Mouse (Mus musculus) heart, embryonic 14.5 days (tissue): ENCODE data around the gene Polr3gl. TPM values are rescaled to one million over a fixed set of nuclear protein-coding genes. Genes with fewer than 3 reads are reported as not detected.

Source experiments
- ATAC-seq: fragments of 200-750 bp; cut with Nextera tagmentation; 2 replicates; pipeline ENCODE4 v1.8.0; 2017; ENCODE audit warnings: low read depth, moderate TSS enrichment; ENCODE audit not compliant: insufficient number of reproducible peaks, insufficient read depth, low FRiP score
- H3K27ac ChIP-seq, 2 experiments: fragments of 200-500 bp in 1 of 2; fragments of 300-500 bp in 1 of 2; sonication (generic) in 1 of 2; replicated peaks in 1 of 2; 2 replicates each; pipeline ENCODE4 v1.5.1; 2012 to 2014; ENCODE audit warnings: low read depth in 2 of 2, low read length in 2 of 2, control low read depth in 1 of 2, mild to moderate bottlenecking in 1 of 2, mixed read lengths in 1 of 2; ENCODE audit not compliant: control insufficient read depth in 1 of 2, insufficient read depth in 1 of 2
- H3K27me3 ChIP-seq: fragments of 300-500 bp; sonication (generic); 2 replicates; pipeline ENCODE4 v1.6.1; 2014; ENCODE audit warnings: mild to moderate bottlenecking, low read length, control low read depth; ENCODE audit not compliant: control insufficient read depth, insufficient read depth
- H3K36me3 ChIP-seq: fragments of 300-500 bp; sonication (generic); 2 replicates; pipeline ENCODE4 v1.6.1; 2014; ENCODE audit warnings: mild to moderate bottlenecking, control low read depth, low read length, mixed read lengths; ENCODE audit not compliant: control insufficient read depth, insufficient read depth
- H3K4me1 ChIP-seq, 2 experiments: fragments of 200-500 bp in 1 of 2; fragments of 300-500 bp in 1 of 2; sonication (generic) in 1 of 2; 2 replicates each; pipeline ENCODE4 v1.6.1; 2012 to 2014; ENCODE audit warnings: low read length in 2 of 2, control low read depth in 1 of 2, mixed read lengths in 1 of 2; ENCODE audit not compliant: control insufficient read depth in 2 of 2, insufficient read depth in 2 of 2
- H3K4me2 ChIP-seq: fragments of 300-500 bp; sonication (generic); 2 replicates; pipeline ENCODE4 v1.6.1; 2014; ENCODE audit warnings: mild to moderate bottlenecking, low read length
- H3K4me3 ChIP-seq, 2 experiments: fragments of 200-500 bp in 1 of 2; fragments of 300-500 bp in 1 of 2; sonication (generic) in 1 of 2; 2 replicates each; pipeline ENCODE4 v1.5.1; 2012 to 2014; ENCODE audit warnings: low read length in 2 of 2, mild to moderate bottlenecking in 2 of 2, control low read depth in 1 of 2, low read depth in 1 of 2, moderate library complexity in 1 of 2; ENCODE audit not compliant: control insufficient read depth in 1 of 2, insufficient read depth in 1 of 2
- H3K9ac ChIP-seq: fragments of 300-500 bp; sonication (generic); 2 replicates; pipeline ENCODE4 v1.6.1; 2014; ENCODE audit warnings: mild to moderate bottlenecking, low read length
- H3K9me3 ChIP-seq: fragments of 300-500 bp; sonication (generic); 2 replicates; pipeline ENCODE4 v1.6.1; 2016; ENCODE audit warnings: low read length, control low read depth; ENCODE audit not compliant: control insufficient read depth
- WGBS: fragments of 180-500 bp; shearing (Covaris S2); extraction: QIAGEN DNeasy Blood & Tissue Kit; methylation state at CpG from one replicate; pipeline ENCODE4 v1.1.7; 2014; 5-methylcytosine and 5-hydroxymethylcytosine counted together
- polyA plus RNA-seq: library from polyadenylated mRNA; unstranded; fragments of >200 nt; fragmentation: Nextera tagmentation; extraction: Ambion mirVana; gene quantifications from 2 replicates; pipeline ENCODE4 v1.2.1, GENCODE M21; 2014

The Polr3gl gene
- polyA plus RNA-seq, 1 experiment from 2014 or later: 28.7 TPM

- H3K9me3 ChIP-seq: no peaks in the 10 kb centered on the region
- H3K9ac ChIP-seq: no peak overlapping the region
- no peaks in the 10 kb centered on the region for H3K36me3 ChIP-seq
- H3K4me2 ChIP-seq: no peak overlapping the region
- ATAC-seq: no peak
- peaks cover 5 to 7% of the 10 kb centered on the region in 2 experiments for H3K4me1 ChIP-seq
- H3K27me3 ChIP-seq: peaks cover 15% of the 10 kb centered on the region; the same call in 1 of the 2 replicates
- no peak overlapping the region for H3K4me3 ChIP-seq
- 48% methylated on average over 7 of the region's 7 CpGs for WGBS
- H3K27ac ChIP-seq: no peak overlapping the region
These were observed 61.9 kb downstream of the Polr3gl start for GRCm38 (mm10) chr3:96532050-96532449.

- ATAC-seq: no peak
- H3K9me3 ChIP-seq: no peaks in the 10 kb centered on the region
- 65% methylated on average over 9 of the region's 9 CpGs for WGBS
These were observed 65.5 kb downstream of the Polr3gl start for GRCm38 (mm10) chr3:96528506-96528905.

More at GRCm38 (mm10) chr3:96528506-96528905, 65.5 kb downstream of the Polr3gl start:
- Histone ChIP-seq H3K36me3 (no peaks in the 10 kb centered on the region), H3K27ac (no peak overlapping the region), H3K4me2 (no peak overlapping the region), H3K4me1 (peaks cover 14 to 27% of the 10 kb centered on the region in 2 experiments), H3K4me3 (no peak overlapping the region), H3K27me3 (peaks cover 22% of the 10 kb centered on the region; the same call in 1 of the 2 replicates), H3K9ac (no peak overlapping the region)

Other genes starting within 250 kb of the Polr3gl start
- gene BC107364, start 141.9 kb downstream of the Polr3gl start, polyA plus RNA-seq: 0.66 and 1.0 TPM in 2 replicates
- 10.8 and 11.7 TPM in 2 replicates for gene Hfe2, start 69.0 kb downstream of the Polr3gl start, polyA plus RNA-seq
- gene Txnip, start 36.2 kb downstream of the Polr3gl start, polyA plus RNA-seq: 257 and 262 TPM in 2 replicates
- 0.68 and 0.81 TPM in 2 replicates for gene Gm16253, start 17.2 kb downstream of the Polr3gl start, polyA plus RNA-seq
- gene Ankrd34a, start 2.5 kb upstream of the Polr3gl start, polyA plus RNA-seq: 8.4 and 8.5 TPM in 2 replicates
- gene Lix1l, start 7.0 kb upstream of the Polr3gl start, polyA plus RNA-seq: 5.6 and 6.7 TPM in 2 replicates
- 90.0 and 91.7 TPM in 2 replicates for gene Rbm8a, start 35.8 kb upstream of the Polr3gl start, polyA plus RNA-seq
- 40.5 and 43.4 TPM in 2 replicates for gene Pex11b, start 41.2 kb upstream of the Polr3gl start, polyA plus RNA-seq
- 0.07 and 0.20 TPM in 2 replicates for gene Gm42957, start 41.3 kb upstream of the Polr3gl start, polyA plus RNA-seq
- gene Itga10, start 51.4 kb upstream of the Polr3gl start, polyA plus RNA-seq: 1.3 TPM in 2 replicates
- 0.09 and 0.23 TPM in 2 replicates for gene Ankrd35, start 76.0 kb upstream of the Polr3gl start, polyA plus RNA-seq
- 26.8 and 30.6 TPM in 2 replicates for gene Pias3, start 102.2 kb upstream of the Polr3gl start, polyA plus RNA-seq
- gene Nudt17, start 114.4 kb upstream of the Polr3gl start, polyA plus RNA-seq: 8.0 and 8.8 TPM in 2 replicates
- gene Polr3c, start 133.4 kb upstream of the Polr3gl start, polyA plus RNA-seq: 27.0 and 27.1 TPM in 2 replicates
- gene Rnf115, start 133.5 kb upstream of the Polr3gl start, polyA plus RNA-seq: 41.2 and 42.0 TPM in 2 replicates
- gene Pdzk1, start 235.1 kb upstream of the Polr3gl start, polyA plus RNA-seq: not detected in 2 replicates
- gene Cd160, start 235.2 kb upstream of the Polr3gl start, polyA plus RNA-seq: not detected in 2 replicates